Mouse (Mus musculus) kidney, adult 2 months (tissue): ENCODE results near the gene Ccnb2. TPM values are rescaled to one million over a fixed set of nuclear protein-coding genes. Genes with fewer than 3 reads are reported as not detected.

Experiments used
- DNase-seq: peaks from one replicate; pipeline ENCODE4 v3.0.0; 2021
- H3K27ac ChIP-seq: fragments of 200-500 bp; 2 replicates; pipeline ENCODE4 v1.5.1; 2012; ENCODE audit warnings: low read depth, low read length, control low read depth, inconsistent platforms; ENCODE audit not compliant: insufficient read depth
- H3K27me3 ChIP-seq: fragments of 200-500 bp; replicated peaks from 2 replicates; pipeline ENCODE4 v1.6.1; 2012; ENCODE audit warnings: mild to moderate bottlenecking, moderate library complexity, low read length, inconsistent platforms; ENCODE audit not compliant: control insufficient read depth, insufficient read depth
- H3K36me3 ChIP-seq: fragments of 200-500 bp; 2 replicates; pipeline ENCODE4 v1.6.1; 2012; ENCODE audit warnings: mild to moderate bottlenecking, moderate library complexity, low read length, inconsistent platforms; ENCODE audit not compliant: control insufficient read depth, insufficient read depth
- H3K4me1 ChIP-seq: fragments of 200-500 bp; 2 replicates; pipeline ENCODE4 v1.6.1; 2011; ENCODE audit warnings: low read length; ENCODE audit not compliant: control insufficient read depth, insufficient read depth
- H3K4me3 ChIP-seq: fragments of 200-500 bp; 2 replicates; pipeline ENCODE4 v1.5.1; 2011; ENCODE audit warnings: mild to moderate bottlenecking, low read depth, low read length, control low read depth; ENCODE audit not compliant: insufficient read depth
- CTCF ChIP-seq: fragments of 200-500 bp; conservative IDR thresholded peaks from 2 replicates; pipeline ENCODE4 v1.5.1; 2011; ENCODE audit warnings: low read depth, mild to moderate bottlenecking, control low read depth, low read length, moderate library complexity, mixed read lengths; ENCODE audit not compliant: insufficient read depth, insufficient read length
- POLR2A ChIP-seq: fragments of 200-500 bp; IDR thresholded peaks from one replicate; pipeline ENCODE4 v1.6.1; 2011; ENCODE audit warnings: low read depth, low read length, control low read depth
- WGBS: fragments of 180-500 bp; shearing (Covaris S2); methylation state at CpG from one replicate; pipeline ENCODE4 v1.1.7; 2018; 5-methylcytosine and 5-hydroxymethylcytosine counted together
- polyA plus RNA-seq: library from polyadenylated mRNA; depleted of rRNA; stranded (reverse); fragments of >200 nt; gene quantifications from 2 replicates; pipeline ENCODE4 v1.2.3, GENCODE M21; 2012

Ccnb2 gene
- polyA plus RNA-seq, 1 experiment: 1.5 TPM

GRCm38 (mm10) chr9:70413038-70413437 is 8.3 kb downstream of the Ccnb2 start:
- no peaks in the 10 kb centered on the region for H3K36me3 ChIP-seq
- 80% methylated on average over 7 of the region's 7 CpGs for whole genome bisulfite sequencing

GRCm38 (mm10) chr9:70410668-70411067 is 10.7 kb downstream of the Ccnb2 start:
- H3K4me1 ChIP-seq: 0 out of 2 replicates have a peak, but pooled peaks cover 2% of the 10 kb centered on the region
- no peaks in the 10 kb centered on the region for H3K27me3 ChIP-seq
- WGBS: 70% methylated on average over 11 of the region's 11 CpGs
- DNase-seq: no peak
- H3K4me3 ChIP-seq: no peak overlapping the region
- no peak overlapping the region for H3K27ac ChIP-seq
- TF ChIP-seq POLR2A: no peak
- TF ChIP-seq CTCF: no peak
- H3K36me3 ChIP-seq: no peaks in the 10 kb centered on the region

More at GRCm38 (mm10) chr9:70413038-70413437, 8.3 kb downstream of the Ccnb2 start:
- no peak for DNase-seq
- no peak overlapping the region for H3K27ac ChIP-seq
- 0 out of 2 replicates have a peak, but pooled peaks cover 2% of the 10 kb centered on the region for H3K4me1 ChIP-seq
- H3K27me3 ChIP-seq: no peaks in the 10 kb centered on the region
- TF ChIP-seq POLR2A: no peak
- no peak for TF ChIP-seq CTCF
- H3K4me3 ChIP-seq: no peak overlapping the region

- H3K4me3 ChIP-seq: no peak overlapping the region
- no peaks in the 10 kb centered on the region for H3K4me1 ChIP-seq
- H3K36me3 ChIP-seq: no peaks in the 10 kb centered on the region
- DNase-seq: no peak
- WGBS: 96% methylated on average over 8 of the region's 8 CpGs
- no peak for TF ChIP-seq POLR2A
- no peak for TF ChIP-seq CTCF
- H3K27ac ChIP-seq: no peak overlapping the region
- no peaks in the 10 kb centered on the region for H3K27me3 ChIP-seq
These were observed 11.6 kb downstream of the Ccnb2 start for GRCm38 (mm10) chr9:70409743-70410142.

- WGBS: 78% methylated on average over 3 of the region's 3 CpGs
- Histone ChIP-seq H3K27ac (no peak overlapping the region), H3K27me3 (no peaks in the 10 kb centered on the region), H3K4me1 (no peaks in the 10 kb centered on the region), H3K36me3 (no peaks in the 10 kb centered on the region), H3K4me3 (no peak overlapping the region)
- peak; percentile 51 for DNase-seq
- TF ChIP-seq CTCF: peak; percentile 57
- no peak for TF ChIP-seq POLR2A
These were observed 12.6 kb downstream of the Ccnb2 start for GRCm38 (mm10) chr9:70408791-70409190.

- Histone ChIP-seq H3K4me3 (no peak overlapping the region), H3K27ac (no peak overlapping the region), H3K27me3 (no peaks in the 10 kb centered on the region), H3K36me3 (no peaks in the 10 kb centered on the region), H3K4me1 (no peaks in the 10 kb centered on the region)
- TF ChIP-seq POLR2A: no peak
- no peak for TF ChIP-seq CTCF
- DNase-seq: no peak
- 77% methylated on average over 3 of the region's 3 CpGs for WGBS
These were observed 14.8 kb downstream of the Ccnb2 start for GRCm38 (mm10) chr9:70406596-70406995.

GRCm38 (mm10) chr9:70401937-70402539 is 19.3 kb downstream of the Ccnb2 start:
- WGBS: 87% methylated on average over 8 of the region's 8 CpGs
- Histone ChIP-seq H3K27ac (no peak overlapping the region), H3K36me3 (peaks cover 3% of the 10 kb centered on the region), H3K4me3 (no peak overlapping the region), H3K27me3 (no peaks in the 10 kb centered on the region), H3K4me1 (no peaks in the 10 kb centered on the region)
- no peak for DNase-seq
- no peak for TF ChIP-seq POLR2A
- no peak for TF ChIP-seq CTCF

- Histone ChIP-seq H3K4me1 (no peaks in the 10 kb centered on the region), H3K4me3 (no peak overlapping the region), H3K36me3 (peaks cover 5% of the 10 kb centered on the region), H3K27ac (no peak overlapping the region), H3K27me3 (no peaks in the 10 kb centered on the region)
- TF ChIP-seq CTCF (no peak), POLR2A (no peak)
- WGBS: 75% methylated on average over 2 of the region's 2 CpGs
- DNase-seq: no peak
These were observed 25.3 kb downstream of the Ccnb2 start for GRCm38 (mm10) chr9:70396083-70396482.
